Mouse (Mus musculus): ENCODE results near the gene Rab11b. TPM values are rescaled to one million over a fixed set of nuclear protein-coding genes. Genes with fewer than 3 reads are reported as not detected.
"Not testable (repeated sequence)": the region's sequence is repeated elsewhere in the genome, so short reads cannot be mapped to it uniquely, and the experiment has no call there.

The Rab11b gene
- total RNA-seq, 2 experiments from 2014 or later = 138 to 142 TPM

DNA sequence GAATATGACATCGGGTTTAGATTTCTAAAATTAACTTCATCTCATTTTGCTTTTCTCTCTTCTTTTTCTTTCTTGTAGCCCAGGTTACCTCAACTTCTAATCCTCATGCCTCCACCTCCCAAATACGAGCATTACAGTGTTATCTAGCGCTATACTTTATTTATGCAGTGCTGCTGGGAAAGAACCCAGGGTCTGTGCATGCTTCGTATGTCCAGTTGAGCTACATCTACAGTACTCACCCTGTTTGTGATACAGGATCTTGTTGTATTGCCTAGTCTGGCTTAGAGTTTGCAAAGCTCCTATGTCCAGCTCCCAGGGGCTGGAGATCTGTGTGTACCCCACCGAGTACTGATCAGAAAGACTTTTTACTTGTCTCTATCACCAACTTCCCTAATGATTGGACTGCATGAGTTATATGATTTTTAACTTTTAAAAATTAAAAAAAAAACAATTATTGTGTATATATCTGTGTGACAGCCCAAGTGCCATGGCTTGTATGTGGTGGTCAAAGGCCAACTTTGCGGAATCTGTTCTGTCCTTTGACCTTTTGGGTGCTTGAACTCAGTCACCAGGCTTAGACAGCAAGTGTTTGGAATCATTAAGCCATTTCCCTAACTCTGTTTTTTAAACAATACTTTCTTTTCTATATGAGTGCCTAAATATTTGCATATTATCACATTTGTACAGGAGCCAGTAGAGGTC is 13.7 kb upstream of the Rab11b start:
- DNase-seq (ENCODE audit: low spot score) = no peak

DNA sequence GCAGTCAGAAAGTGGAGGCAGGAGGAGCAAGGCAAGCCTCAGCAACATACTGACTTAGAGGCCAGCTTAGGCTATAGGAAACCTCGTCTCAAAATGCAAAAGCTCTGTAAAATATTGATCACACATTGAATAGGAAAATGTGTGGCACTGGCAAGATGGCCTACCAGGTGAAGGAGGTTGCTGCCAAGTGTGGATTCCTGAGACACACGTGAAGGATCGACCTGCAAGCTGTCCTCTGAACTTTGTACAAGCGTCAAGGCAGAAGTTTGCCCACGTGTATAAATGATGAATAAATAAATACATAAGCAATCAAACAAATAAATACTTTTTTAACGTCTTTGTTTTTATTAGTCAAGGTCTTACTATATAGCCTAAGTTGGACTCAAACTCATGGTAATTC is 13.1 kb upstream of the Rab11b start:
- DNase-seq (ENCODE audit: low spot score) = no peak

DNA sequence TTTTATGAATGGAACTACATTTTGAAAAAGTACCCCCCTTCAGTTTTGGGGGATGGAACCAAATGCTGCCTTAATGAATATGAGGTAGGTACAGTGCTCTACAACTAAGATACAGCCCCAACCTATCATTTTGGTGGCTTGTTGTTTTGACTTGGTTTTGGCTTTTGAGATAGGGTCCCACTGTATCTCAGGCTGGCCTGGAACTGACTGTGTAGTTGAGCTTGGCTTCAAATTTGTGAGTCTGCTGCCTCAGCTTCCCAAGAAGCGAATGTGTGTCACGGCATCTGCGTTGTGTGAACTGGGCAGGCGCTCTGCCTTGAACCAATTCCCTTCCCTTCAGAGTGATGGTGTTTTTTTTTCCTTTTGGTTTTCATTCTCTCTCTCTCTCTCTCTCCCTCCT is 11.3 kb upstream of the Rab11b start:
- DNase-seq (ENCODE audit: low spot score) = no peak

DNA sequence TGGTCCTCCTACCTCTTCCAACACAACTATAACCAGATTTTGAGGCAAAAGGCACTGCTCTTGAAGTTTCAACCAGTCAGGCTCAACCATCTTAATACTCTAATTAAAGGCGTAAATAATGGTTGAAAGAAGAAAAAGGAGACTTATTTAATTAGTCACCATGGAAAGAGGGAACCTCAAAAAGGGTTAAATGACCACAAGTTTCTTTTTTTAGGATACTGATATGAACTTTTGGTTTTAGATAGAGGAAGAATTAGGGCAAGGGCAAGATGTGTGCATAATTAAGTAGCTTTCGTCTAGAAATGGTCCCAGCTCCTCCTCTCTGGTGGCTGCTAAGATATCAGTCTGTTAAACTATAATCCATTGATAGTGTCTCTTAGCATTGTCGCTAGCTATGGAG is 6.1 kb upstream of the Rab11b start:
- no peak for DNase-seq (ENCODE audit: low spot score)

DNA sequence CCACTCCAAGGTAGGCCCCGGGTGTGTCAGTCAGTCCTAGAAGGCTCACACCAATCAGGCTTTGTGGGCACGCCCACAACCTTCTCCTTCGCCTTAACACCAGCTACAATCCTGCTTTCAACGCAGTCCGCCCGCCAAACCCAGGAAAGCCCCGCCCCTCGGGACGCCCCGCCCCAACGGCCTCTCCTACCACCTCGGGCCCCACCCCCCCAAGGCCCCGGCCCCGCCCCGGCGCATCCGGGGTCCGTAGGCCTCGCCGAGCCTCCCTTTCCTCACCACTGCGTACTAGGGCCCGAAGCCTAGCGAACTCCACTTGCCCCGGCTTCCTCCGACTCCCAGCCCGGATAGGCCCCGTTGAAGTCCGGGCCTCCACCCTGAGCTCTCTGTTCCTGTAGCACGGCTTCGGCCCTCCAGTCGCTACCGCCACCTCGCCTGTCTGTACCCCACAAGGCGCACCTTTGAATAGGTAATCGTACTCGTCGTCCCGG is 519 bp downstream of the Rab11b start:
- peak; percentile 95 for DNase-seq (ENCODE audit: low spot score)

DNA sequence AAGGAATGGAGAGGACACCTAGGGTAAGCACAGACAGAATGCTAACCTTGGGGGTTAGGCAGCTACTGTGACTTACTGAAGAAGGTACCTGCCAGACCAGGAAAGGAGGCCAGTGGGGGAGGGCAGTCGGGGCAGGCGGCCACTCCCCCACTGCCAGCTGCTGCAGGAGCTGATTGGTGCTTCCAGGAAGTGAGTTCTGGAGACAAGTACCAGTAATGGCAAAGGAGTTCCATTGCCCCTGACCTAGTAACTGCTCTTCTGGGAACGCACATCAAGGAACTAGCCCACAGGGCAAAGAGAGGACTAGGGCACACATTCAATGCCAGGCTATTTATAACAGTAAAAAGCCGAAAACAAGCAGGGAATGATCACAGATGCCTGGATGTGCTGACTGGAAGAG is 3.1 kb downstream of the Rab11b start:
- DNase-seq (ENCODE audit: low spot score) = peak; percentile 68

DNA sequence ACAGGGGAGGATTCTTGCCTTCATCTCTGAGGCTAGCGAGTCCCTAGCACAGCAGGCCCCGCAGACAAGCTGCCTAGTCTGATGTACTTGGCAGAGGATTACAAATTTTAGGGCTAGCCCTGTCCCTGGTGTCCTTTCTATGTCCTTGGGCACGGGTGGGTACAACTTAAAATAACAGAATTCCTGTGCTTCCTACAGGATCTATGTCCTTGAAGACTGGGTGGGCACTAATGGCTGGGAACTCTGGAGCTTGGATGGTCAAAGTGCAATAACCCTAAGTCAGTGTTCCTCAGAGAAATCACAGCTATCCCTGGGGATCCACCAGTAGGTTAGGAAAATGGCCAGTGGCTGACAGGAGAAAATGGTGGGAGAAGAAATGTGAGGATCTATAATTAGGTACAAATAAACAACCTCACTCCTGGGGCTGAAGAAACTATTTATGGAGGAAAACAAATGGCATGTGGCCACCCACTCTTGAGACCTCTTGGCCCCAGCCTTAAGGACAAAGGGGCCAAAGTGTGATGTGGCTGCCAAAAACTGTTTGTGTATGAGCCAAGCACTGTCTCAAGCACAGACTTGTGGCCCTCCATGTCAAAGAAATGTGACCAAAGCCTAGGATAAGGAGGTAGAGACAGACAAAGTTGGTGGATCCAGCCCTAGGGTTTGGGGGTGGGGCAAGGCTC is 4.1 kb downstream of the Rab11b start:
- DNase-seq (ENCODE audit: low spot score) = peak; percentile 67

DNA sequence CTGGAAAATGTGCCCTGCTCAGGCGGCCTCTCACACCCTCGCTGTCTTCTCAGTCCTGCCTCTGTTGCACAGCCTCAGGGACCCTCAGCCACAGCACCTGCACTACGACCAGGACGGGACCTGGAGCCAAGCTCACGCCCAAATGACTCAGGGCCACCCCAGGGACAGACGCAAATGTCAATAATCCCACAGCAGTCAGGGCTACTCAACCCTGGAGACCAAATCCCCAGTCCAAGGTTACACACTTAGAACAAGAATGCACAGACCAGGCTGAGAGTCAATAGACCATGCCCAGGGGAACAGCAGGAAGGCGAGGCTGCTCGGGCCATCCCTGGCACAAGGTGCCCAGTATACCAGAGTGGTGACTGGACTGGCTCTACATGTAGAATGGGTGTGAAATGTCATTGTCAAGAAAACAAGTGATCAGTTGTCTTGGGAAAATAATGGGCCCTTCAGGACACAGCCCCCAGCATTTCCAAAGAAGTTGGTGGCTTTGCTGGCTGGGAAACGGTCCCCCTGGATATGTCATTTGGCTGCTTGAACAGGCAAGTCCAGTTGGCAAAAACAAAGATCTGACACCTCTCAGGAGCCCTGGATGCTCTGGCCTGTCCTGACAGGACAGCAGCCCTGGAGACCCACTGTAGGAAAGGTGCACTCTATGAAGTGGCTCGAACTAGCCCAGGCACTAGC is 4.8 kb downstream of the Rab11b start:
- no peak for DNase-seq (ENCODE audit: low spot score)

DNA sequence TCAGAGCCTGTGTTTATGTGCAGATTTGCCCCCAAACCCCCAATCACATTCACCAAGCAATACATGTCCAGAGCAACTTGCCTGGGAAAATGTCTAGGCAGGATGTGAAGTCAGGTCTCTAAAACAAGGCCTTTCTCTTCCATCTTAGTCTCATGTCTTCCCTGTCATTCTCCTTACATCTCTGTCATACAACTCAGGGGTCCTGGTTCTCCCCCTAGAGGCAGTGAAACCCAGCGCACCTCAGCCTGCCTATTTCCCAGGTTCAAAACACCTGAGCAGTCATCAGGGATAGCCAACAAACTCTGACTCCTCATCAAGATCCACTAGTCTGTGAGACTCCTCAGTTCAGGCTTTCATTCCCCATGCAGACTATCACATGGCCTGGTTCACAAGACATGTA is 5.7 kb downstream of the Rab11b start:
- DNase-seq (ENCODE audit: low spot score) = no peak

DNA sequence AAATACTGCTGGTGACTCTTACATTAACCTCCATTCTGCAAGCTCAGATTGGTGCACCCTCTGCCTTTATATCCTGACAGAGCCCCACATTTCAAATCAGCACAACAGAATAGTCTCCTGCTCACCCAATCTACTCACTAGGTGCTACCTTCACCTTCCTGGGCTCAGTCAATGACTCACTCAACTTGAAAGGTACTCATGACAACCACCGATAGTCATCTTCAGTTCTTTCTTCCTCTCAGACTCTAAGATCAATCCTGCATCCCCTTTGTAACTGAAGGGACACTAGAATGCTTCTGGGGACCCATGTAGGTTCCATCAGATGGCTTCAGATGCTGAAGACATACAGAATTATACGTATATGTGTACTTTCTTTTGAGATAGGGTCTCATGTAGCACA is 8.0 kb downstream of the Rab11b start:
- DNase-seq (ENCODE audit: low spot score) = no peak

DNA sequence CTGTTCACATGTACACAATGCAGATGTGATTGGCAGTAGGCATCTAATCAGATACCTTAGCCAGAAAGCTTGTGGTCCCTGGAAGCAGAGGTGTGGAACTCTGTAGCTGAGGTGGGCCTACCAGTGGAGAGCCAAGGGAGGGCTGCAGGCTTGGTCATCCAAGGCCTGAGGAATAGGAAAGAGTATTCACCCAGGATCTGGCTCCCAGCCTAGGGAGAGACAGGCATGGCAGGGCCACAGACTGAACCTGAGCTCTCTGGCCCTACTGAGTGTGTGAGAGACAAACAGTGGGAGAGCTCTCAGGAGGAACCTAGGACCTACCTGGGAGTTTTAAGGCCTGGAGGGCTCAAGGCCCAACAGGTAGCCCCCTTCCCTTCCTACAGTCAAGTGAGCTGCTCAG is 9.1 kb downstream of the Rab11b start:
- no peak for DNase-seq (ENCODE audit: low spot score)

DNA sequence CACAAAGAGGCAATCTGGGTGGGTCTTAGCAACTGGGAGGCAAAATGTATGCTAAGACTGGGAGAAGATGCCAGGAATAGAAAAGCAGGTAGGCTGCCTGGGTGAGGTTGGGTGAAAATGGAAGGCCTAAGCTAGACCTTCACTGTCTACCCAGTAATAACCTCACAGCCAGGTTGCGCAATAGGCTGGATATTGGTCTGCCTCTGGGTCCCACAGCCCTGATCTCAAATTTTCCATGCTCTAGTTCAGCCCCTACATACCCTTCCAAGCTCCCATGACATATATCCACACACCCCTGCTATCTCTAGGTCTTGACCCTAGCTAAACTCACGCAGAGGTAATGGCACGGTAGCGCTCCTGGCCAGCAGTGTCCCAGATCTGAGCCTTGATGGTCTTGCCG is 10.9 kb downstream of the Rab11b start:
- no peak for DNase-seq (ENCODE audit: low spot score)

DNA sequence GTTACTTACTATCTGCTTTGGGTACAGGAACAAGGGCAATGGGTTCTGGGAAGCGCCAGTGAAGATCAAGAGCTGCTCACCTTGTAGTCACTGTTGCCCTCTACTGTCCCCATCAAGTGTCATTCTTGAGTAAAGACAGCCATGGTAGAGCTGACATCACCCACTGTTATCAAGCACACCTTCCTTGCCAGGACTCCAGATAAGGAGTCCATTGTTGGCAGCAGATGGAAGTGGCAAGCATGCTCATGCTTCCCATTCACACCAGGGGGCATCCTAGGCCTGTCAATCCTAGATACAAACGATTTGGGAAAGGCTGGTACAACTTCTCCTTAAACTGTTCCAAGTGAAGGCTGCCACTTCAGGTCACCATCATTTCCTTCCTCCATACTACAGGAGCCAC is 14.3 kb downstream of the Rab11b start:
- DNase-seq (ENCODE audit: low spot score) = peak; percentile 42

DNA sequence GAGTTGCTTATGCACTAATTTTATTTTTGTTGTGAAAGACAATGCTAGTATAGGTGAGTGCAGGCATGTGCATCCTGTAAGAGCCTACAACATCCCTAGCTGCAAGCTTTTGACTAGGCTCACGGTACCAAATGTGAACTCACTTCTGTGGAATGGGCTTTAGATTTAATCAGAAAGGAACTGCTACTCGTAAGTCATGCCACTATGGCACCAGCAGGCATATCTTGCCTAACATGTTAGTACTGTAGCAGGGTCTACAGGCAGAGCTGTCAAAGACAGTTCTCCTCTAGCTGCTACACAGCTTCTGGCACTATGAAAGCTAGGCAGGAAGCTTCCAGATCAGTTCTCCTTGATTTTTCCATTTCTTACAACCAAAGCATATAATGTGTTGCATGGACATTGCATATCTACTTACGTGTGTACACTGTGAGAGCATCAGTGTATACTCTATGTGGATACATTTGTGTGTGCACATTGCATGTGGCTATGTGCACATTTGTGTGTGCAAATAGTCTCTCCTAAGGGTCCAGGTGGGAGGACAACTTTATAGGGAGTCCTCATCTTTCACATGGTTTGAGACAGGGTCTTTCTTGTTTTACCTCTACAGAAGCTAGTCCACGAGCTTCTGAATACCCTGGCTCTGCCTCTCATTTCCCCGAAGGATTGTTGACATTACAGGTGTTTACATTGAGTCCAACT is 15.5 kb downstream of the Rab11b start:
- no peak for DNase-seq (ENCODE audit: low spot score)

DNA sequence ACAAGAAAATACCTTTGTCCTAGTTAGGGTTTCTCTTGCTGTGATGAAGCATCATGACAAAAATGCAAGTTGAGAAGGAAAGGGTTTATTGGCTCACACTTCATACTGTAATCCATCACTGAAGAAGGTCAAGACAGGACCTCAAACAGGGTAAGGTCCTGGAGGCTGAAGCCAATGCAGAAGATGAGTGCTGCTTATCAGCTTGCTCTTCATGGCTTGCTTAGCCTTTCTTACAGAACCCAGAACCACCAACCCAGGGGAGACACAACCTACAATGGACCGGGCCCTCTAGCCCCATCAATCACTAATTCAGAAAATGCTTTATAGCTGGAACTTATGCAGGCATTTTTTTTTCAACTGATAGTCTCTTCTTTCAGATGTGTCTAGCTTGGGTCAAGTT is 17.9 kb downstream of the Rab11b start:
- DNase-seq (ENCODE audit: low spot score) = no peak

DNA sequence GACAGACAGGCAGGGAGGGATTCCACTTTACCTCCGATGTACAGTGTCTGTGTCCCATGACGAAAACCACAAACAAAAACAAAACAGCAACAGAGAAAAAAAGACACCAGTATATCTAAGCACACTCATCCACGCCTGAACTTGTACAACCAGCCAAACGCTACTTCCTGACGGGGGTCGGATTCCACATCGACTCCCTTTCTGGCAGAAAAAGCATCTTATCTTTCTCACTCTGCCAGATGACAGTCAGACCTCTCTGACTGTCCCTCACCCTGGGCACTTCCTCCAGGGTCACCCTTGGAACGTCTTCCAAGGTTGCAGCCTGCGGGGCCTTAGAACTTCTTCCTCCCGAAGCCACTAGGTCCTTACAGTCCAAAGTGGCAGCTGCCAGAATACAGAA is 26.8 kb downstream of the Rab11b start:
- DNase-seq (ENCODE audit: low spot score) = not testable (repeated sequence)

DNA sequence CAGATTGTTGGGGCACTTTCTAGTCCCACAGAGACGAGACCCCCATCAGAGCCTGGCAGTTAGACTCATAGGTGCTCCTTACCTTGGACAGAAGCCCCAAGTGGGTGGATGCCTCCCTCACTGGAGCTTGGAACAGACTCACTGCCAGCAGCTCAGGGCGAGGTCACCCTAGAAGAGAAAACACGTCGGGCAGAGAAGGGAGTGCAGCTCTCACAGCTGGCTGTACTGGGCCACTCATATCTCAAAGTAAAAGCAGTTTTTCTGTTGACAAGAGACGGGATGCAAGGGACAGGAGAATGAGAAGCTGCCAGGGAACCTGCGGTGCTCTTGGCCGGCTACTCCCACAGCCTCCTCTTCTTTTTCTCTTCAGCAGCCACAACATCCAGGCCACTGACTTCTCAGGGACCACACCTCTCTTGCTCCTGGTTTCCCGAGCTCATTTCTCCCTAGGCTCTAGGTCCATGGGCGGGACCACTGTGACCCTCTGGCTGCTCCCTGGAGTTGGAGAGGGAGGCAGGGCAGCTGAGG is 27.7 kb downstream of the Rab11b start:
- not testable (repeated sequence) for DNase-seq (ENCODE audit: low spot score)

DNA sequence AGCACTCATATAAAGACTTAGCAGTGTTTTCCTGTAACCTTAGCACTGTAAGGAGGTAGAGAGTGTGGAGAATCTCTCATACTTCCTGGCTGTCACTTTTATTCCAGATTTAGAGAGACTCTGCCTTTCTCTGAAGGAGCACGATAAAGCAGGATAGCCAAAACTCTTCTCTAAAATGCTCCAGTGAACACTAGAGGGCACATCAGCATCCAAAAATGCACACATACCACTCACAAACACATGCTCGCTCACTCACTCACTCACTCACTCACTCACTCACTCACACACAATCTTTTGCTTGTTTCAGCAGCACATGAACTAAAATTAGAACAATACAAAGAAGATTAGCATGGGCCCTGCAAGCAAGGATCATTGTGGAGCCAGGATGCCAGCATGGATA is 31.1 kb downstream of the Rab11b start:
- no peak for DNase-seq (ENCODE audit: low spot score)

DNA sequence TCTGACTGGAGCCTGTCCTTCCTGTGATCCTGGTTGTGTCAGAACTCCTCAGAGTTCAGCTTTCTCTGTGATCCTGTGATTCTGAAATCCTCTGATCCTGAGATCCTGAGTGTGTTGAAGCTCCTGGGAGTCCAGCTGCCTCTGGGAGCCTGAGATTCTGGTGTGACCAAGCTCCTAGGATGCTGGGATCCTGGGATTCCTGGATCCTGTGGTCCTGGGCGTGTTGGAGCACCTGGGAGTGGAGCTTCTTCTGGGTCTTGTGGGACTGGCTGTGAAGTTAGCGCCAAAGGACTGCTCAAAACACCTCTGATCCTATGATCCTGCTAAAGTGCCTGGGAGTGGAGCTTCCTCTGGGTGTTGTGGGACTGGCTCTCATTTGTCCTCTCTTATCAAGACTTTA is 31.9 kb downstream of the Rab11b start:
- no peak for DNase-seq (ENCODE audit: low spot score)

DNA sequence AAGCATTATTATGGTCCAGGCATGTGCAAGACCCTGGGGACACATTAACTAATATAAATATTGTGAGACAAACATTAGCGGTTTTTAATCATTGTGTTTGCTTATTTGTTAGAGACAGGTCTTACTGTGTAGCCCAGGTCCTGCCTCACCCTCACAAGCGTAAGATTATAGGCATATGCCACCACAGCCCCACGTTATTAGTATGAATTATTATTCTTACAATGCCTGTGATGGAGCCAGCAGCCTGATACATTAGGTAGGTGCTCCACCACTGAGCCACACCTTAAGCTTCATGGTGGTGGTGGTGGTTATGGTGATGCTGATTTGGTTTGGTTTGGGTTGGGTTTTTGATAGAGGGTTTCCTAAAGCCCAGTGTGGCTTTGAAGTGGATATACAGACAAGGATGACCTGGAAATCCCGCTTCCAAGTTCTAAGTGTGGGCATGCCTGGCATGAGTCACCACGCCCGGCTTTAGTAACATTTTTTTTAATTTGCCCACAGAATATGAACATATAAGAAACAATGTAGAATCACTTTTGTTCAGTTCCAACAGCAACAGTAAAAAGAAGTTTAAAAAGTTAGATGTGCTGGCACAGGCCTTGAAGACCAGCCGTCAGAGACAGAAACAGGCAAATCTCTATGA is 40.5 kb downstream of the Rab11b start:
- no peak for DNase-seq (ENCODE audit: low spot score)
